In the genomic region with DNA sequence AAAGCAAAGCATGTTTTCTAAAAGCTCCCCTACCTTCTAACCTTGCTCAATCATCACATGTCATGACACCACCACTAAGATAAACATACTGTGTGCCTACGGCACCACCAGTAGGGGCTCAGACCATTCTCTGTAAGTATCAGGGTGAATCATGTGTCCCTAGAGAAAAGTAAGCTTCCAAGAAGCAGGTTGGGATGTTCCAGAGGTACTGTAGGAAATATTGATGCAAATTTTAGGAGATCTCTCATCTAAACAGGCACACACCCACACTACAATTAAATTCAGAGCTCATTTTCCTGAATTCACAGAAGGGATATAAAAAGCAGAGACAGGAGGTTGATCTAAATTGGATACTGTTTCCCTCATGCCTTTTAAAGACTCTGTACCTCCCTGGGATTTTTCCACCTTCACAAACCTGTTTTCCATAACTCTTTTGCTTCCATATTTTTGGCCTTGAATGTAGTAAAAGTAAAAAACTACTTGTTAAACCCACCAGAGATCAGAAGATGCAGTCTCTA, we compare ENCODE assay signal across 13 mouse cellular contexts.
"Had no signal": no experiment of that assay in that cellular context is flagged by ENCODE, and none has a peak within 500 bp of the region (broad histone marks: within the 10 kb centered on the region; RNA-seq: fewer than 3 reads in every experiment).

No protein-coding gene starts in this region.

- ATAC-seq: midbrain, embryonic 13.5 days had no signal

- H3K27ac ChIP-seq: kidney, postnatal 0 days; limb, embryonic 13.5 days; midbrain, embryonic 13.5 days; neural tube, embryonic 15.5 days had no signal

- H3K4me3 ChIP-seq: limb, embryonic 13.5 days; midbrain, embryonic 13.5 days; myocyte; neural tube, embryonic 15.5 days had no signal

- H3K27me3 ChIP-seq: limb, embryonic 13.5 days; midbrain, embryonic 13.5 days; neural tube, embryonic 15.5 days had no signal

- DNase-seq: kidney, adult 11 months; kidney, adult 9 months; kidney, postnatal 36 days; lung, adult 18-20 months; right cerebral cortex, adult 18-20 months; right cerebral cortex, postnatal 25 days; thymus, adult 18-20 months; thymus, postnatal 14 days had no signal
